Mouse (Mus musculus): ENCODE results near the gene Ip6k2.

DNA sequence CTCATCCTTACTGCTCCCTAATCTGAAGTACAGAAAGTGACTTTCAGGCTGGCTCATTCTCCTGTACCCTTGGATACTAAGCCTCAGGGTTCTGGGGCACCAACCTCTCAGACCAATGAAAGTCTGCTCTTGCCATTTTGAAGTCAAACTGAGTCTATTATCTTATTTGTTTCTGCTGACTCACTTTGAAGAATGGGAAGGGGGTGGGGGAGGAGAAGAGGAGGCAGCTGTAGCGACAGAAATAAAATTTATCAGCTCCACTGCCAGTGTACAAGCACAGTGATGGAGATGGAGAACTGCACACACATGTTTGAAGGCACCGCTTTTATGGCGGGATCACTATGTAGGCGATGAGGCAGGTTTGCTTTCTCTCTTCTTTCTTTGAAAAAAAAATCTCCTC, 6.3 kb upstream of the Ip6k2 start:
- no peak for TF ChIP-seq CTCF (IDR thresholded peaks at IDR 0.05; ENCODE audit: insufficient read depth, low read length)
- no peak for TF ChIP-seq POLR2A (IDR thresholded peaks at IDR 0.05; ENCODE audit: borderline replicate concordance, extremely low read depth, low read depth, low read length)

Data from lung, adult 2 months (tissue).